ENCODE assay signal across 2 mouse cellular contexts in the genomic region with DNA sequence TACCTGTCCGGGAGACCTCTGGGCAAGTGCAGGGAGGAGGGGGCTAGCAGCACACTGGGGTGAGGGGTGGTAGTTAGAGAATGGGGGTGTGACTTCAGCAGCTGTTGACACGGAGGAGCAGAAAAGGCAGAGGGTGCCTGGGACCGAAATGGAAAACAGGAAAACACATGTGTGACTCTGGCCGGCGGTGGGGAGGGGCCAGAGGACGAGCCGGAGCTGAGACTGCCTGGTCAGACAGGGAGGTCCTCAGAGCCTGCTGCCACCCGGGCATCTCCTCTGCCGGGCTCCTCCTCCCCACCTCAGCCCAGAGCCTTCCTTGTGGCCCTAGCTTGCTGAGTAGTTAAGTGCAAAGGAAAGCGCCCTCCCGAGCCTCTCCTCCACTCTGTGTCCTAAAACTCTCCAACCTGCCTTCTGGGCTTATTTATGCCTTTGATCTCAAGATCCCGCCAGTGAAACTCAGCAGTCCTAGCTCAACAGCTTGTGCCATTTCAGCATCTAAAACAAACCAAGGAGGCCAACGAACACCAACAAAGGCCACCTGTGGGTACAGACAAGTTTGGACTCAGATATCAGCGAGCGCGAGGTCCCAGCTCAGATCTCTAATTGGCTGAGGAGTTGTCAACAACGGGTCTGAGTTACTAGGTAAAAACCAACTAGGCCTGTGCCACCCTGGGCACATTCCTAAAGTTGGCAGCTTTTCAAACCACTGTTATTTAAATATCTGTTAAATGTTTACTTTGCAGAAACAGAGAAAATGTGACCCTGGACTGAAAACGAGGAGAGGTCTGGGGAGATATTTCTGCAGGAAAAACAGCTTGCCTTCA.
A peak's percentile ranks its signal among the peaks of the same experiment; 100 is the strongest.
TF ChIP-seq lines count a peak whose summit lies in the region.

No protein-coding gene starts in this region.

TF ChIP-seq in CH12.LX, 34 proteins besides CTCF, POLR2A, EP300 and RAD21 (continued from another document):
- TF ChIP-seq USF1 (IDR thresholded peaks at IDR 0.05; ENCODE audit: low read depth, low read length) (no peak), ZMIZ1 (IDR thresholded peaks at IDR 0.05; ENCODE audit: low read depth, low read length) (peak; percentile 60; the same call in 1 of the 2 replicates), POLR2AphosphoS2 (IDR thresholded peaks at IDR 0.05; ENCODE audit: low read depth, low read length) (no peak), JUND (conservative IDR thresholded peaks at IDR 0.05; ENCODE audit: low read depth, low read length) (no peak), MYC (IDR thresholded peaks at IDR 0.05; ENCODE audit: low read depth, low read length) (peak; percentile 45; the same call in 1 of the 2 replicates), SIN3A (IDR thresholded peaks at IDR 0.05; ENCODE audit: low read length) (peak; percentile 78), E2F4 (IDR thresholded peaks at IDR 0.05; ENCODE audit: insufficient replicate concordance, low read depth, low read length) (no peak), KAT2A (IDR thresholded peaks at IDR 0.05; ENCODE audit: insufficient replicate concordance, low read length) (no peak), PAX5 (IDR thresholded peaks at IDR 0.05; ENCODE audit: low read length) (no peak), MAX (IDR thresholded peaks at IDR 0.05; ENCODE audit: low read length) (peak; percentile 53; the same call in 1 of the 2 replicates), JUN (IDR thresholded peaks at IDR 0.05; ENCODE audit: insufficient read depth, low read depth, low read length) (no peak), USF2 (conservative IDR thresholded peaks at IDR 0.05; ENCODE audit: low read depth, low read length) (no peak), HCFC1 (IDR thresholded peaks at IDR 0.05; ENCODE audit: low read depth, low read length) (no peak), ZNF384 (IDR thresholded peaks at IDR 0.05; ENCODE audit: low read depth, low read length) (no peak), UBTF (IDR thresholded peaks at IDR 0.05; ENCODE audit: low read depth, low read length) (no peak), IRF4 (IDR thresholded peaks at IDR 0.05; ENCODE audit: low read depth, low read length) (0 out of 2 replicates have a peak, but pooled peaks have one; percentile 29), TCF12 (IDR thresholded peaks at IDR 0.05; ENCODE audit: low read depth, low read length) (no peak), MEF2A (IDR thresholded peaks at IDR 0.05; ENCODE audit: borderline replicate concordance, low read depth, low read length) (peak; percentile 30; the same call in 1 of the 2 replicates), ZC3H11A (IDR thresholded peaks at IDR 0.05; ENCODE audit: low read depth, low read length) (no peak), NELFE (IDR thresholded peaks at IDR 0.05; ENCODE audit: low read depth, low read length) (no peak; the same call in 1 of the 2 replicates), GABPA (IDR thresholded peaks at IDR 0.05; ENCODE audit: insufficient replicate concordance, low read depth, low read length) (no peak), ELF1 (IDR thresholded peaks at IDR 0.05; ENCODE audit: low read depth, low read length) (no peak), BHLHE40 (IDR thresholded peaks at IDR 0.05; ENCODE audit: low read depth, low read length) (peak; percentile 25; the same call in 1 of the 2 replicates), MAFK (IDR thresholded peaks at IDR 0.05; ENCODE audit: insufficient replicate concordance, low read length) (no peak), MXI1 (IDR thresholded peaks at IDR 0.05; ENCODE audit: low read depth, low read length) (peak; percentile 91), SMC3 (IDR thresholded peaks at IDR 0.05; ENCODE audit: low read depth, low read length) (no peak), CHD2 (IDR thresholded peaks at IDR 0.05; ENCODE audit: low read length) (no peak), ZKSCAN1 (IDR thresholded peaks at IDR 0.05; ENCODE audit: borderline replicate concordance, low read depth, low read length) (no peak), CHD1 (IDR thresholded peaks at IDR 0.05; ENCODE audit: low read depth, low read length) (no peak), NRF1 (IDR thresholded peaks at IDR 0.05; ENCODE audit: low read depth, low read length) (no peak), TBP (conservative IDR thresholded peaks at IDR 0.05; ENCODE audit: low read depth, low read length) (0 out of 2 replicates have a peak, but pooled peaks have one; percentile 23), ETS1 (conservative IDR thresholded peaks at IDR 0.05; ENCODE audit: low read depth, low read length) (0 out of 2 replicates have a peak, but pooled peaks have one; percentile 24)

TF ChIP-seq in ES-E14, 5 proteins besides CTCF, POLR2A, EP300 and RAD21 (continued from another document):
- TF ChIP-seq HCFC1 (IDR thresholded peaks at IDR 0.05; ENCODE audit: borderline replicate concordance, insufficient read depth, low read length) (no peak), ZNF384 (IDR thresholded peaks at IDR 0.05; ENCODE audit: low read depth, low read length) (no peak), ZC3H11A (IDR thresholded peaks at IDR 0.05; ENCODE audit: borderline replicate concordance, low read depth, low read length) (no peak)
